ENCODE assay signal across 12 mouse cellular contexts in genomic region chr2:60714475-60714874, GRCm38 (mm10). TPM values are rescaled to one million over a fixed set of nuclear protein-coding genes. Genes with fewer than 3 reads are reported as not detected.
DNase-seq lines count a peak whose midpoint lies in the region; TF ChIP-seq lines count a peak whose summit lies in the region.
"Had no signal": no experiment of that assay in that cellular context is flagged by ENCODE, and none has a peak within 500 bp of the region (broad histone marks: within the 10 kb centered on the region; RNA-seq: fewer than 3 reads in every experiment).

No protein-coding gene starts in this region.

- peaks cover 7% of the 10 kb centered on the region; the same call in 1 of the 2 replicates for H3K27me3 ChIP-seq in limb, embryonic 10.5 days (ENCODE audit: low read depth, poor library complexity, severe bottlenecking)

- 0 out of 2 replicates have a peak overlapping the region, but pooled peaks have one; percentile 1 for H3K4me3 ChIP-seq in gastrocnemius, adult 2 months
- H3K4me3 ChIP-seq in limb, embryonic 10.5 days, result no peak overlapping the region

- no peaks in the 10 kb centered on the region for H3K36me3 ChIP-seq in limb, embryonic 10.5 days

- H3K9me3 ChIP-seq in limb, embryonic 10.5 days (replicated peaks), result no peaks in the 10 kb centered on the region

- intact Hi-C loops in gastrocnemius, adult 2 months (cut with DNase I), result no loop called here
- intact Hi-C loops in gastrocnemius, postnatal 14 days (cut with DNase I; ENCODE audit: low total_unique reads), result no loop called here
- intact Hi-C loops in left cerebral cortex, postnatal 25 days (cut with DNase I), result no loop called here

- 55% methylated on average over 7 of the region's 7 CpGs for WGBS in limb, embryonic 10.5 days

- no peak for TF ChIP-seq CTCF in gastrocnemius, adult 2 months (IDR thresholded peaks at IDR 0.05)

- peak overlapping the region; percentile 91 for H3K27ac ChIP-seq in gastrocnemius, adult 2 months
- peak overlapping the region; percentile 54 for H3K27ac ChIP-seq in limb, embryonic 10.5 days

- no peak for DNase-seq in gastrocnemius, adult 2 months
- no peak for DNase-seq in gastrocnemius, postnatal 14 days
- peak; percentile 16 for DNase-seq in thymus, postnatal 0 days (ENCODE audit: low spot score)
- DNase-seq in thymus, postnatal 14 days, result no peak
- DNase-seq in limb, embryonic 10.5 days (ENCODE audit: low spot score), result no peak
- DNase-seq in spleen, postnatal 4 days (ENCODE audit: low spot score in 2 of 2), result no peak
- no peak for DNase-seq in thymus, postnatal 10 days (ENCODE audit: low spot score in 2 of 2)
- no peak for DNase-seq in left cerebral cortex, postnatal 25 days (ENCODE audit: low spot score in 2 of 2)
- DNase-seq: adrenal gland, adult 2 months; B cell, adult 2 months; lung, postnatal 4 days had no signal

- H3K4me1 ChIP-seq in limb, embryonic 10.5 days, result peaks cover 35% of the 10 kb centered on the region

RNA-seq across cellular contexts. Expression of gene Itgb6, which starts 8.0 kb away (rescaled TPM):
- total RNA-seq in gastrocnemius, adult 2 months (2021), result 10 to 100 TPM; 18.3 to 50.1 TPM
- total RNA-seq in gastrocnemius, postnatal 14 days (2021), result 10 to 100 TPM; 18.1 to 26.3 TPM
- 0.08 and 0.12 TPM in 2 replicates for polyA plus RNA-seq in thymus, postnatal 0 days (2015; fragmentation: Nextera tagmentation; extraction: Ambion mirVana)
- polyA plus RNA-seq in limb, embryonic 10.5 days (2016; fragmentation: Nextera tagmentation; extraction: Ambion mirVana), result 0.05 and 0.20 TPM in 2 replicates
- under 1 TPM; 0.11 to 0.41 TPM for total RNA-seq in left cerebral cortex, postnatal 25 days (2021)
- total RNA-seq: adrenal gland, adult 2 months had no signal
- polyA plus RNA-seq: adrenal gland, adult 2 months; liver, adult 2 months had no signal

Comparison
In these comparisons a context has a peak if more than half of its experiments do, and no peak if none do; other contexts are left out.
1. RNA of gene Itgb6, which starts 8.0 kb away (total RNA-seq): 18.3 to 50.1 TPM in gastrocnemius, adult 2 months and 18.1 to 26.3 TPM in gastrocnemius, postnatal 14 days; 0.11 to 0.41 TPM in left cerebral cortex, postnatal 25 days; every median in the first group is over 10 times any median in the second.